Mouse (Mus musculus): ENCODE measurements at regions not wholly inside any gene's neighbourhood (a gene's known extent, or its start where the extent isn't known, plus 50 kb on each side); places are given as distances from the start of the nearest gene placed in this dataset.

DNA sequence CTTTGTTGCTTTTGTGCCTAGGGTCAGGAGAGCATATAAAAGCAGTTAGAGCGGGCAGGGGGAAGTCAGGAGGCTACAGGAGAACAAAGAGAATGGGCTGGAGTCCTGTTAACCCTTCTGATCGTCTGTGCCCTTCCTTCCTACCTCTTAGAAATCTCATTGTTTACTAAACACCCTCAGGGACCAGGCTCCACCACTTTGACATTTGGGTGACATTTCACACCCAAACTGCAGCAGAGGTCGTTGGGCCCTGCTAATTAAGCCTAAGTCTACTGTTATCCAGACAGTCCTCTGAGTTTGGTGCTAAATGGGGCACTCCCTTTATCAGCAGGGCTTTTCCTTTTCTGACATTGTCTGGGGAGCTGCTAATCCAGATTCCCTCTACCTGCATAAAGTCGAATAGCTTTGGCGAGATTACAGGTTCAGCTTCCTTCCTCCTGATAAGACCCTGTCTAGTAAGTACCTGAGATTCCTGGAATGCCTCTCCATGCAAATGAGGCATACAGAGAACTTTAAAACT lies 84.2 kb upstream of the Arglu1 start:
- Histone ChIP-seq H3K27me3 (peaks cover 15% of the 10 kb centered on the region), H3K4me3 (no peak overlapping the region), H3K27ac (replicated peaks) (no peak overlapping the region), H3K4me1 (peaks cover under 1% of the 10 kb centered on the region; the same call in 1 of the 2 replicates), H3K9ac (replicated peaks) (no peak overlapping the region), H3K36me3 (no peaks in the 10 kb centered on the region), H3K4me2 (replicated peaks) (no peak overlapping the region), H3K9me3 (no peaks in the 10 kb centered on the region)
- ATAC-seq (ENCODE audit: low FRiP score, low read depth), result no peak
- WGBS, result 15% methylated on average over 5 of the region's 5 CpGs

DNA sequence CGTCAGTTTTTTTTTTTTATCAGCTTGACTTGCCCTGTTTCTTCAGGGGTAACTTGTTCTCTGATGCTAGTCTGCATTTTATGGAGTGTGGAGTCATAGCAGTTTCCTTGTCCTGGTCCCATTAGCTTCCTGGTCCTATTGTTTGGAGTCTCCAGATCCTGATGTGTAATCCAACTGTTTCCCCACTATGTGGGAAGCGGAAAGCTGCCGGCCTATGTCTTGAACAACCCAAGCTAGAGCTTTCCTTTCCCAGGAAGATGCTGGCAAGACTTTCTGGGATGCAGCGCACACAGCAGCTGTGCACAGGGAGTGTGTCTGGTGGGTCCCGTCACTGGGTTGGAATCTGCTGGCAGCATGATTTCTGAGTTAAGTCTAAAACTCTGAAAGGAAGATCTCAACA lies 82.1 kb upstream of the Arglu1 start:
- no peaks in the 10 kb centered on the region for H3K36me3 ChIP-seq
- WGBS, result 94% methylated on average over 5 of the region's 5 CpGs

DNA sequence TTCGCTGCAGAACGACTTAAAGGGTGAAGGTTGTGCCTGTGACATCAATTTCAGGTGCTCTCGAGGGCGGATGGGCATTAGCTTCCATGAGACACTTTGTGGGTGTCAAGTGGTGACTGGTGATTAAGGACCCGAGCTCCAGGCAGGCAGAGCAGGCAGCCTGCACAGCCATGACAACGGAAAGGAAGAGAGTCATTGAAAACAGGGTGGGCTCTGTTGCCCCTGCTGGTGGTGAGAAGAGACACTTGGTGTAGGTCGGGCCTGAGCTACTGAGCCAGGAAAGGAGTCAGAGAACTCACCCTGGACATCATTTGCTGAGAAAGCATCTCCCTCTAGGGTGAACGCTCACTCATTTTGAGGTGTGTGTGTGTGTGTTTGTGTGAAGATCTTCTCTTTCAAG lies 80.1 kb upstream of the Arglu1 start:
- Histone ChIP-seq H3K9me3 (no peaks in the 10 kb centered on the region), H3K4me2 (replicated peaks) (no peak overlapping the region), H3K27ac (replicated peaks) (no peak overlapping the region), H3K9ac (replicated peaks) (no peak overlapping the region), H3K4me3 (no peak overlapping the region), H3K4me1 (no peaks in the 10 kb centered on the region), H3K36me3 (no peaks in the 10 kb centered on the region), H3K27me3 (peaks cover 1% of the 10 kb centered on the region; the same call in 1 of the 2 replicates)
- no peak for ATAC-seq (ENCODE audit: low FRiP score, low read depth)
- WGBS, result 79% methylated on average over 8 of the region's 8 CpGs

More for the DNA sequence above, 82.1 kb upstream of the Arglu1 start:
- no peaks in the 10 kb centered on the region for H3K4me1 ChIP-seq
- no peak overlapping the region for H3K4me3 ChIP-seq
- H3K9ac ChIP-seq (replicated peaks), result no peak overlapping the region
- H3K4me2 ChIP-seq (replicated peaks), result no peak overlapping the region
- peaks cover 8% of the 10 kb centered on the region; the same call in 1 of the 2 replicates for H3K27me3 ChIP-seq
- no peaks in the 10 kb centered on the region for H3K9me3 ChIP-seq
- H3K27ac ChIP-seq (replicated peaks), result no peak overlapping the region
- ATAC-seq (ENCODE audit: low FRiP score, low read depth), result no peak

DNA sequence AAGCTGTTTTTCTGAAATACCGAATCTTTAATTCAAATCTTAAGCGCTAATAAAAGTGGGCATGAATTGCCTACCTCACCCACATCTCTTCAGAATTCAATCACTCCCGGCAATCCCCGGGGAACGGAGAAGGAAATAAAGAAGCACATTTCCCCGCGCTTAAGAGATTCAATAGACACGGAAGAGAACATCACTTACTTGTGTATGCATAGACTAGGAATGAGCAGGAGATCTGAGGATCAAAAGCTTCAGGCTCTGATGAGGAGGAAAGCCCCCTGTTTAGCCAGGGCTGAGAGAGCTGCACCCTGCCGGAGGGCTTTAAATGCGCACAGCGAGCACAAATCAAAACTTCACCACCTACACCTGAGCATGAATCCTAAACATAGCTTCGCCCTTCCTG lies 72.0 kb upstream of the Arglu1 start:
- Histone ChIP-seq H3K36me3 (no peaks in the 10 kb centered on the region), H3K27me3 (no peaks in the 10 kb centered on the region), H3K9ac (replicated peaks) (no peak overlapping the region), H3K27ac (replicated peaks) (no peak overlapping the region), H3K4me3 (no peak overlapping the region), H3K4me2 (replicated peaks) (no peak overlapping the region), H3K4me1 (no peaks in the 10 kb centered on the region), H3K9me3 (no peaks in the 10 kb centered on the region)
- ATAC-seq (ENCODE audit: low FRiP score, low read depth), result no peak
- 73% methylated on average over 12 of the region's 12 CpGs for WGBS

DNA sequence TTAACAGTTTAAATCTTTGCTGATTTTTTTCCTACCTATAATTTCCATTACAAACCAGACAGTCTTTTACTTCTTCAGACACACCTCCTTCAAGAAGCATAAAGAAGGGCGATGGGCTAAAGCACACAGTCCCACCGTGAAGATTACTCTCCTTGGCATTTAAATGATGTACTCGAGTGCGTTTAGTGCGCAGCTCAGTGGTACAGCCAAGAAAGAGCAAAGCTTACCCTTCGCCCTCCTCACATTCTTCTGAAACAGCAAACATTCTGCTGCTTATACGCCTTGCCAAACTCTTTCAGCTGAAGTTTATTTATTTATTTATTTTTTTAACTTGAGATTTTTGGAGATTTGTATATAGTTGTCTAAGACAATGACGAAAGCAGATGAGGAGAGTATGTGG lies 68.0 kb upstream of the Arglu1 start:
- Histone ChIP-seq H3K4me2 (replicated peaks) (no peak overlapping the region), H3K4me3 (no peak overlapping the region), H3K27me3 (no peaks in the 10 kb centered on the region), H3K4me1 (no peaks in the 10 kb centered on the region), H3K27ac (replicated peaks) (no peak overlapping the region), H3K9ac (replicated peaks) (no peak overlapping the region), H3K36me3 (no peaks in the 10 kb centered on the region), H3K9me3 (no peaks in the 10 kb centered on the region)
- WGBS, result 79% methylated on average over 8 of the region's 8 CpGs
- ATAC-seq (ENCODE audit: low FRiP score, low read depth), result no peak

DNA sequence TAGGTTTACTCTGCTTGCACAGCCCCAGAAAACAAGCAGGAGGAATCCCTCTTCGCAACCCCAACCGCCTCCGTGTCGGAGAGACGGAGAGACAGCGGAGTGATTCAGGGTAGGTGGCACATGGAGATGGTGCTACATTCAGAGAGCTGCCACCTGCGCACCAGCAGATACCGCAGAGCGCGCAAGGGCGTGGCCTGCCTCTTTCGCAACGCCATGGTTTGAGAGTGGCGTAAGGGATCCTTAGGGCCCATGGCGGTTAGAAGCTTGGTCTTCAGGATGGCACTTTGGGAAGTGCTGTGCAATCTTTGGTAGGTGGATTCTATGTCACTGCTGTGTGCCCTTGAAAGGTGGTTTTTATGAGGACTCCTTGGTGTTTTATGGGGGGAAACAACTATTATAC lies 60.9 kb upstream of the Arglu1 start:
- 93% methylated on average over 15 of the region's 15 CpGs for WGBS
- Histone ChIP-seq H3K9ac (replicated peaks) (no peak overlapping the region), H3K27ac (replicated peaks) (no peak overlapping the region), H3K4me3 (no peak overlapping the region), H3K4me1 (no peaks in the 10 kb centered on the region), H3K27me3 (no peaks in the 10 kb centered on the region), H3K9me3 (no peaks in the 10 kb centered on the region), H3K4me2 (replicated peaks) (no peak overlapping the region), H3K36me3 (no peaks in the 10 kb centered on the region)
- no peak for ATAC-seq (ENCODE audit: low FRiP score, low read depth)

DNA sequence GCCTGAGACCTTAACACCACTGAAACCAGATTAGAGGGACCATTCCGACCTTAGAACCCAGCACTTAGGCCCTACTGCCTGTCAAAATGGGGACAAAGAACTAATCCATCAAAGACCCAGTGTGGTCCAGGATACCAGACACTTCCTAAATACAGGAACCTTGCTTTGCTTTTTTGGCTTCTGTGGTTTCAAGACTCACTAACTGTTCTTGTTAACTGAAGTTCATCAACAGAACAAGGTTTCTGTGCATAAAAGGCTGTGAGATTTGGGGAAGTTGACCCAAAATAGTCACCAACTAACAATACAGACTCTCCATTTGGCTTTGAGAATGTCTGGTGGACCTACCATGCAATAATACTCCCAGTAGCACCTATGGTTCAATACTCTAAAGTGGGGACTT lies 56.4 kb upstream of the Arglu1 start:
- no peak for ATAC-seq (ENCODE audit: low FRiP score, low read depth)
- no peak overlapping the region for H3K4me3 ChIP-seq
- whole genome bisulfite sequencing, result 68% methylated on average over 1 of the region's 1 CpGs
- H3K4me2 ChIP-seq (replicated peaks), result no peak overlapping the region
- no peak overlapping the region for H3K27ac ChIP-seq (replicated peaks)
- H3K9ac ChIP-seq (replicated peaks), result no peak overlapping the region
- H3K36me3 ChIP-seq, result no peaks in the 10 kb centered on the region
- no peaks in the 10 kb centered on the region for H3K27me3 ChIP-seq
- H3K4me1 ChIP-seq, result no peaks in the 10 kb centered on the region
- H3K9me3 ChIP-seq, result no peaks in the 10 kb centered on the region

DNA sequence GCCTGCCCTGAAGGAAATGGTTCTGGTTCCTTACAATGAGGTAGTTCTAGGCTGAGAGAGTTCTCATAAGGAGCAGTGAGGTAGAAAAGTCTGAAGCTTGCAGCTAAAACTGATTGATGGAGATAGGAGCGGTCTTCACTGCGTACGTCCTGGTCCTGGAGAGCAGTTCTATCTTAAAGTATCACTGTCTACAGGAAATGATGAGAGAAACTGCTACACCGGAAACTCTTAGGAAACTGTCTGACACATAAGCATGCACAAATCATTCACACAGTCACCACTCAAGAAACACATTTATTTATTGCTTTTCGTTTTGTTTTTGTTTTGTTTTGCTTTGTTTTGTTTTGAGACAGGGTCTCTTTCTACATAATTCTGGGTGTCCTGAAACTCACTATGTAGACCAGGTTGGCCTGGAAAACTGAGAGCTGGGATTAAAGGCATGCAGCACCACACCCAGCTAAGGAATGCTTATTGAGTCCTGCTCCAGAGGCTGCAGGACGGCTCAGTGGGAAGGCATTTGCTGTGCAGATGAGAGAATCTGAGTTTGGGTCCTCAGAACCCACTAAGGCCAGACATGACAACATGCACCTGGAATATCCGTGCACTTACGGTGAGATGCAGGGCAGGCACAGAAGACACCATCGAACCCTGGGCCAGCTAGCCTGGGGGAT lies 55.4 kb upstream of the Arglu1 start:
- Histone ChIP-seq H3K36me3 (no peaks in the 10 kb centered on the region), H3K9ac (replicated peaks) (no peak overlapping the region), H3K27me3 (no peaks in the 10 kb centered on the region), H3K4me1 (no peaks in the 10 kb centered on the region), H3K4me3 (no peak overlapping the region), H3K4me2 (replicated peaks) (no peak overlapping the region), H3K27ac (replicated peaks) (no peak overlapping the region), H3K9me3 (no peaks in the 10 kb centered on the region)
- no peak for ATAC-seq (ENCODE audit: low FRiP score, low read depth)
- WGBS, result 88% methylated on average over 9 of the region's 9 CpGs
